Mouse (Mus musculus) ES-E14 (cell line): ENCODE data around the gene AW551984.

Experiments used
- CHD2 ChIP-seq: IDR thresholded peaks from 2 replicates; pipeline ENCODE4 v1.6.1; 2014; ENCODE audit warnings: mild to moderate bottlenecking, low read depth, low read length, inconsistent platforms
- HCFC1 ChIP-seq: IDR thresholded peaks from 2 replicates; pipeline ENCODE4 v1.6.1; 2012; ENCODE audit warnings: low read length, inconsistent platforms, borderline replicate concordance; ENCODE audit not compliant: insufficient read depth
- MAFK ChIP-seq: IDR thresholded peaks from 2 replicates; pipeline ENCODE4 v1.6.1; 2014; ENCODE audit warnings: mild to moderate bottlenecking, low read depth, low read length, inconsistent platforms; ENCODE audit not compliant: insufficient read depth
- ZC3H11A ChIP-seq: IDR thresholded peaks from 2 replicates; pipeline ENCODE4 v1.6.1; 2012; ENCODE audit warnings: low read depth, mild to moderate bottlenecking, inconsistent platforms, low read length, borderline replicate concordance
- ZNF384 ChIP-seq: IDR thresholded peaks from 2 replicates; pipeline ENCODE4 v1.6.1; 2012; ENCODE audit warnings: low read depth, low read length, inconsistent platforms

DNA sequence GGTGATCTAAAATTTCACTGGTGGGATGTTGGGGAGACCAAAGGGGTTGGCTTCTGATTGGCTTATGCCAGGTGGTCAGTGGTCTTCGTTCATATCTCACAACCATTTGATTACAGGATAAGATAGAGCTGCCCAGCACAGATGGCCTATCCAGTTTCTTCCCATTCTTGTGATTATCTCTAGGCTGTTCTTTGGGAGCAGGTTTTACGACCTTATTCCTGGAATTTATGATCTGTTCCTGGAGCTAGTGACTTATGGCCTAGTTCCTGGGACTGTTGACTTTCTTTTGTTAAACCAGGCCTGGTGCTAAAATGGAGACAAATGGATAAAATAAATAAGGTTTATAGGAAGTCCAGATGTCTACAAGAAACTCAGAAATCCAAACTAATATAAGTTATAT is 20.5 kb upstream of the AW551984 start:
- no peak for TF ChIP-seq ZC3H11A
- no peak for TF ChIP-seq HCFC1
- no peak for TF ChIP-seq MAFK
- no peak for TF ChIP-seq CHD2
- TF ChIP-seq ZNF384, result no peak
